Mouse (Mus musculus) limb, embryonic 12.5 days (tissue): ENCODE measurements around the gene Fkbpl. TPM values are rescaled to one million over a fixed set of nuclear protein-coding genes. Genes with fewer than 3 reads are reported as not detected.
A peak's percentile ranks its signal among the peaks of the same experiment; 100 is the strongest.

Experiments
- ATAC-seq: fragments of 200-750 bp; cut with Nextera tagmentation; 2 replicates; pipeline ENCODE4 v1.8.0; 2017; ENCODE audit warnings: low read depth, moderate TSS enrichment; ENCODE audit not compliant: insufficient number of reproducible peaks, insufficient read depth, low FRiP score, low TSS enrichment
- H3K27ac ChIP-seq: fragments of 300-500 bp; sonication (generic); 2 replicates; pipeline ENCODE4 v1.5.1; 2016; ENCODE audit warnings: mild to moderate bottlenecking, moderate library complexity
- H3K27me3 ChIP-seq: fragments of 300-500 bp; sonication (generic); 2 replicates; pipeline ENCODE4 v1.6.1; 2016; ENCODE audit warnings: mild to moderate bottlenecking, moderate library complexity
- H3K36me3 ChIP-seq: fragments of 300-500 bp; sonication (generic); 2 replicates; pipeline ENCODE4 v1.6.1; 2016; ENCODE audit warnings: mild to moderate bottlenecking, moderate library complexity
- H3K4me1 ChIP-seq: fragments of 300-500 bp; sonication (generic); replicated peaks from 2 replicates; pipeline ENCODE4 v1.6.1; 2016
- H3K4me2 ChIP-seq: fragments of 300-500 bp; sonication (generic); 2 replicates; pipeline ENCODE4 v1.6.1; 2016; ENCODE audit warnings: mild to moderate bottlenecking, moderate library complexity
- H3K4me3 ChIP-seq: fragments of 300-500 bp; sonication (generic); replicated peaks from 2 replicates; pipeline ENCODE4 v1.5.1; 2016; ENCODE audit warnings: mild to moderate bottlenecking
- H3K9ac ChIP-seq: fragments of 300-500 bp; sonication (generic); replicated peaks from 2 replicates; pipeline ENCODE4 v1.6.1; 2016; ENCODE audit warnings: mild to moderate bottlenecking, moderate library complexity
- H3K9me3 ChIP-seq: fragments of 300-500 bp; sonication (generic); 2 replicates; pipeline ENCODE4 v1.6.1; 2016; ENCODE audit warnings: mild to moderate bottlenecking, moderate library complexity
- WGBS: fragments of 180-500 bp; shearing (Covaris S2); methylation state at CpG from one replicate; pipeline ENCODE4 v1.1.7; 2016; 5-methylcytosine and 5-hydroxymethylcytosine counted together
- polyA plus RNA-seq: library from polyadenylated mRNA; unstranded; fragments of >200 nt; fragmentation: Nextera tagmentation; extraction: Ambion mirVana; gene quantifications from 2 replicates; pipeline ENCODE4 v1.2.1, GENCODE M21; 2016

The Fkbpl gene
- polyA plus RNA-seq, 1 experiment from 2014 or later, result 19.5 TPM

- Histone ChIP-seq H3K4me3 (peak overlapping the region; percentile 76), H3K36me3 (peaks cover 29% of the 10 kb centered on the region), H3K9me3 (no peaks in the 10 kb centered on the region), H3K27me3 (peaks cover 40% of the 10 kb centered on the region), H3K4me1 (peaks cover 53% of the 10 kb centered on the region), H3K27ac (peak overlapping the region; percentile 90), H3K9ac (peak overlapping the region; percentile 73), H3K4me2 (peak overlapping the region; percentile 87)
- under 1% methylated on average over 43 of the region's 45 CpGs for WGBS
- peak; percentile 73 for ATAC-seq
These were observed 17.2 kb upstream of the Fkbpl start for GRCm38 (mm10) chr17:34627093-34627942.

GRCm38 (mm10) chr17:34627943-34628643 lies 16.5 kb upstream of the Fkbpl start, which contains the start of gene Ppt2:
Gene Ppt2 (minus strand): TSS chr17:34628510.
- H3K4me3 ChIP-seq, result peak within 1 kb of the TSS; percentile 76
- peak; percentile 6; the same call in 1 of the 2 replicates for ATAC-seq
- H3K27me3 ChIP-seq, result peaks cover 48% of the 10 kb centered on the region
- H3K9me3 ChIP-seq, result no peaks in the 10 kb centered on the region
- peak within 1 kb of the TSS; percentile 73 for H3K9ac ChIP-seq
- peak within 1 kb of the TSS; percentile 90 for H3K27ac ChIP-seq
- peaks cover 21% of the 10 kb centered on the region for H3K36me3 ChIP-seq
- H3K4me2 ChIP-seq, result peak within 1 kb of the TSS; percentile 87
- peaks cover 54% of the 10 kb centered on the region for H3K4me1 ChIP-seq
- WGBS, result 6% methylated on average over 29 of the region's 29 CpGs

GRCm38 (mm10) chr17:34628644-34628967 lies 16.0 kb upstream of the Fkbpl start:
- ATAC-seq, result no peak
- H3K27ac ChIP-seq, result no peak overlapping the region
- peak overlapping the region; percentile 73; the same call in 1 of the 2 replicates for H3K9ac ChIP-seq
- peak overlapping the region; percentile 76 for H3K4me3 ChIP-seq
- peak overlapping the region; percentile 87 for H3K4me2 ChIP-seq
- no peaks in the 10 kb centered on the region for H3K9me3 ChIP-seq
- H3K4me1 ChIP-seq, result peaks cover 54% of the 10 kb centered on the region
- H3K27me3 ChIP-seq, result peaks cover 53% of the 10 kb centered on the region
- WGBS, result 28% methylated on average over 5 of the region's 5 CpGs
- H3K36me3 ChIP-seq, result peaks cover 16% of the 10 kb centered on the region

DNA sequence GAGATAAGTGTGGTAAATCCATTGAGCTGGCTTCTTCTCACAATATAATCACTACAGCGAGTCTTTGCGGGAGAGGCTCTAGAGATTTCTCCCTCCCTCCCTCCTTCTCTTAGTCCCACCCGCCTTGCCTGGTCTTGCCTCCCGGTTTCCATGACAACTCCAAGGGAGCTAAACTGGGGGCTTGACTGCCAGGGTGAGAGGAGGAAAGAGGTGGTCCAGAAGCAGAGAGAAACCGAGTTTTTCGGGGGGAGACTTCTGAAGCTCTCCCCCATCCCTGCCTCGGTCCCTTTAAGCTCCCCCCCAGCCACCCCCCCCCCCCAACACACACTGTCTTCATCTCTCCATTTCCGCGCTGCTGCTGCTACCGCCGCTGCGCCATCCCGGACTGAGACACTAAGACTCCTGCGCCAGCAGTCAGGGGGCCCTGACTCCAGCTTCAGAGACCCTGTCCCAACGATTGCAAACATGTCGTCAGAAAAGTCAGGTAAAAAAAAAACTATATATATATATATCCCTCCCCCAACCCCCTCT lies 15.3 kb upstream of the Fkbpl start, which contains the start of gene Prrt1:
TSS of gene Prrt1 (plus strand) at position 313 of the 531 bp plus-strand sequence.
- H3K4me3 ChIP-seq, result peak within 1 kb of the TSS; percentile 76
- H3K27me3 ChIP-seq, result peaks cover 59% of the 10 kb centered on the region
- H3K4me1 ChIP-seq, result peaks cover 54% of the 10 kb centered on the region
- no peak within 1 kb of the TSS for H3K27ac ChIP-seq
- peaks cover 9% of the 10 kb centered on the region; the same call in 1 of the 2 replicates for H3K36me3 ChIP-seq
- peak within 1 kb of the TSS; percentile 87 for H3K4me2 ChIP-seq
- WGBS, result under 1% methylated on average over 16 of the region's 16 CpGs
- no peak for ATAC-seq
- peak within 1 kb of the TSS; percentile 73; the same call in 1 of the 2 replicates for H3K9ac ChIP-seq
- H3K9me3 ChIP-seq, result no peaks in the 10 kb centered on the region

DNA sequence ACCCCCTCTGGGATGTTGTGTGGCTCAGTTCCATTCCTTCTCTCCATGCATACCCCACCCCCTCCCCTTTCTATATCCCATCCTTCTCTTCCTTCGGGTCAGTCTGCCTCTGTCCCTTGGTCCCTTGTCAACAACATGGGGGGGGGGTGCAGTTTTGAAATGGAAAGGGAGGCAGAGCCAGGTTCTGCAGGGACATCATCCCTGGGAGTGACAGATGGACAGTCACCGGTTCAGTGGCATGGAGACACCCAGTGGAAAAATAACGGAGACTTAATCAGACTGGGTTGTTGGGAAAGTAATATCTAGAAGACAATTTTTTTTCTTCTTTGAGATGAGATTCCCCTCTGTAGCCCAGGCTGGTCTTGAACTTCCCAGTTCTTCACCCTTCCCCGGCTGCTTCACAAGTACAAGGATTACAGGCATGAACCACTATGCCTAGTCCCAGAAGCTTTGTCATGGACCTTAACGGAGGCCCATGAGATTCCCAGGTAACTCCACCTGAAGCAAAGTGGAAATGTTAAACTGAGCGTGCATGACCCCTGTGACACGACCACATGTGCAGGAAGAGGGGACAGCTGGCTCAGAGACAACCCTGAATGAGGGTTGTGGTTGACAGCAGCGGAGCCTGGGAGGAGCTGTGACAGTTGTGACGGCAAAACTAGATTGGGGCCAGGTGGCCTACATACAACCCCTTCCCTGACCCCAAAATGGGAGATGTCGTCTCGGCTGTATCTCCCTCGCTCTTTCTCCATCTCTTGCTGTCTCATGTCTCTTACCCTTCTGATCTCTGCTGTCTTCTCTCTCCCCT lies 14.6 kb upstream of the Fkbpl start:
- Histone ChIP-seq H3K4me3 (peak overlapping the region; percentile 76), H3K27me3 (peaks cover 59% of the 10 kb centered on the region), H3K4me1 (peaks cover 54% of the 10 kb centered on the region), H3K27ac (no peak overlapping the region), H3K4me2 (peak overlapping the region; percentile 87), H3K9me3 (no peaks in the 10 kb centered on the region), H3K9ac (peak overlapping the region; percentile 44; the same call in 1 of the 2 replicates), H3K36me3 (peaks cover 8% of the 10 kb centered on the region; the same call in 1 of the 2 replicates)
- ATAC-seq, result no peak
- WGBS, result 13% methylated on average over 12 of the region's 12 CpGs

GRCm38 (mm10) chr17:34630761-34631301 lies 13.7 kb upstream of the Fkbpl start:
- WGBS, result 1% methylated on average over 48 of the region's 48 CpGs
- H3K4me1 ChIP-seq, result peaks cover 54% of the 10 kb centered on the region
- peak overlapping the region; percentile 41 for H3K4me3 ChIP-seq
- no peak for ATAC-seq
- no peaks in the 10 kb centered on the region for H3K9me3 ChIP-seq
- no peak overlapping the region for H3K27ac ChIP-seq
- peak overlapping the region; percentile 73 for H3K4me2 ChIP-seq
- H3K9ac ChIP-seq, result peak overlapping the region; percentile 44
- no peaks in the 10 kb centered on the region for H3K36me3 ChIP-seq
- peaks cover 64% of the 10 kb centered on the region for H3K27me3 ChIP-seq

DNA sequence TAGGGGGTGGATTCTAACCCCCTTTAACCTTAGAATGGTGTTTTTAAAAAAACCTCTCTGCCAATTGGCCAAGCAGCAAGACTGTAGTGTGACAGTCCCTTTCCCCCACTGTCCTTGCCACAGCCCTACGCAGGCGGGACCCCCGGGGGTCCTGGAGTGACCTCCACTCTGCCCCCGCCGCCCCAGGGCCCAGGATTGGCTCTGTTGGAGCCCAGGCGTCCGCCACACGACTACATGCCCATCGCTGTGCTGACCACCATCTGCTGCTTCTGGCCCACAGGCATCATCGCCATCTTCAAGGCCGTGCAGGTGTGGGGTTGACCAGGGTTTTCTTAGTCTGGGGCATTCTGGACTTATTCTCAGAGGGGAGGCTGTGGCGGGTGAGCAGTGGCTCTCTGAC lies 12.9 kb upstream of the Fkbpl start:
- H3K9ac ChIP-seq, result peak overlapping the region; percentile 48
- peak overlapping the region; percentile 73 for H3K4me2 ChIP-seq
- peaks cover 71% of the 10 kb centered on the region for H3K27me3 ChIP-seq
- 6% methylated on average over 12 of the region's 12 CpGs for WGBS
- peak overlapping the region; percentile 41 for H3K4me3 ChIP-seq
- H3K27ac ChIP-seq, result no peak overlapping the region
- no peaks in the 10 kb centered on the region for H3K9me3 ChIP-seq
- ATAC-seq, result no peak
- H3K36me3 ChIP-seq, result no peaks in the 10 kb centered on the region
- H3K4me1 ChIP-seq, result peaks cover 48% of the 10 kb centered on the region

- no peak overlapping the region for H3K27ac ChIP-seq
- 2% methylated on average over 26 of the region's 26 CpGs for whole genome bisulfite sequencing
- peaks cover 75% of the 10 kb centered on the region for H3K27me3 ChIP-seq
- peak overlapping the region; percentile 73 for H3K4me2 ChIP-seq
- 0 out of 2 replicates have a peak, but pooled peaks have one; percentile 35 for ATAC-seq
- peaks cover 48% of the 10 kb centered on the region for H3K4me1 ChIP-seq
- no peaks in the 10 kb centered on the region for H3K9me3 ChIP-seq
- peak overlapping the region; percentile 41 for H3K4me3 ChIP-seq
- peak overlapping the region; percentile 48; the same call in 1 of the 2 replicates for H3K9ac ChIP-seq
- no peaks in the 10 kb centered on the region for H3K36me3 ChIP-seq
These were observed 12.3 kb upstream of the Fkbpl start for GRCm38 (mm10) chr17:34632261-34632691.

DNA sequence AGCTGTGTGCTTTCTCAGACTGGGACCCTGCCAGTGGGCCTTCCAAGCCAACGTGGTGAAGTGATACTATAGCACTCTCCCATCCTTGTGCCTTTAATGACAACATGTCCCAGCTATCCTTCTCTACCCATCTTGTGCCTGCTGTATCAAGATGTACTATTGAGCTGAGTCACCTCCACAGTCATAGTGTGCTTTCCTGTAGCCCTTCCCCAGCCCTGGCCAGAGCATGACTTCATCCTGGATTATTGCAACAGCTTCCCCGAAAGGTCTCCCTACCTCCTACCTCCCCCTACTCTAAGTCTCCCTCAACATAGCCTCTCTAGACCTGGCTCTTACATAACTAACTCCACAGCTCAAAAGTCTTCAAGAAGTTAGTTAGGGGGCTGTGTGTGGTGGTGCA lies 8.9 kb upstream of the Fkbpl start:
- Histone ChIP-seq H3K4me2 (no peak overlapping the region), H3K36me3 (no peaks in the 10 kb centered on the region), H3K9ac (no peak overlapping the region), H3K9me3 (0 out of 2 replicates have a peak, but pooled peaks cover 6% of the 10 kb centered on the region), H3K27ac (no peak overlapping the region), H3K4me3 (no peak overlapping the region), H3K4me1 (peaks cover 21% of the 10 kb centered on the region), H3K27me3 (peaks cover 51% of the 10 kb centered on the region)
- 74% methylated on average over 2 of the region's 2 CpGs for WGBS
- ATAC-seq, result no peak

DNA sequence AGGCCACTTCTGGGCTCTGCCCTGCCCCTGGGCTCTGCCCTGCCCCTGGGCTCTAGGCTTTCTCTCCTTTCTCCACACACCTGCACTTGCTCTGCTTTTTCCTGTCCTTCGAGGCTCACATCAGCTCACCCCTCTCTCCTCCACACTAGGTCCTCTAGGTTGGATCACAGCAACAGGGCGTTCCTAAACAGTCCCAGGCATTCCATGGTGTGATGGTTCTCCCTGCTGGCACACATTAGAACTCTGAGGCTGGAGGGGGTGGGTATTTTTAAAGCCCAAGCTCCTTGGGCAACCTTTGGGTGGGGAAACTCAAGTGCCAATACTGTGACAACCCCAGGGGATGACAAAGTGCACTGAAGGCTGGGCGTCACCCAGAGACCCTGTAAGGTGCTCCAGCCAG lies 7.1 kb upstream of the Fkbpl start:
- Histone ChIP-seq H3K4me3 (no peak overlapping the region), H3K9me3 (0 out of 2 replicates have a peak, but pooled peaks cover 6% of the 10 kb centered on the region), H3K9ac (no peak overlapping the region), H3K4me2 (no peak overlapping the region), H3K27me3 (peaks cover 33% of the 10 kb centered on the region), H3K4me1 (peaks cover 13% of the 10 kb centered on the region), H3K27ac (no peak overlapping the region), H3K36me3 (no peaks in the 10 kb centered on the region)
- no peak for ATAC-seq
- 64% methylated on average over 3 of the region's 3 CpGs for WGBS
